Mouse (Mus musculus) limb, embryonic 14.5 days (tissue): ENCODE measurements around the gene Ociad1. TPM values are rescaled to one million over a fixed set of nuclear protein-coding genes. Genes with fewer than 3 reads are reported as not detected.

ENCODE experiments used
- ATAC-seq: fragments of 200-750 bp; cut with Nextera tagmentation; 2 replicates; pipeline ENCODE4 v1.8.0; 2017; ENCODE audit warnings: low read depth, moderate number of reproducible peaks, moderate TSS enrichment; ENCODE audit not compliant: low FRiP score
- DNase-seq: peaks from one replicate; pipeline ENCODE4 v3.0.0-alpha.2; 2015; ENCODE audit warnings: low spot score
- H3K27ac ChIP-seq: fragments of 300-500 bp; sonication (generic); replicated peaks from 2 replicates; pipeline ENCODE4 v1.5.1; 2014; ENCODE audit warnings: low read depth, mild to moderate bottlenecking, low read length, moderate library complexity, mixed read lengths
- H3K27me3 ChIP-seq: fragments of 300-500 bp; sonication (generic); 2 replicates; pipeline ENCODE4 v1.6.1; 2014; ENCODE audit warnings: low read length, mixed read lengths; ENCODE audit not compliant: control insufficient read depth, insufficient read depth
- H3K36me3 ChIP-seq: fragments of 300-500 bp; sonication (generic); 2 replicates; pipeline ENCODE4 v1.6.1; 2014; ENCODE audit warnings: mild to moderate bottlenecking, low read length, moderate library complexity, mixed read lengths; ENCODE audit not compliant: control insufficient read depth, insufficient read depth
- H3K4me1 ChIP-seq: fragments of 300-500 bp; sonication (generic); 2 replicates; pipeline ENCODE4 v1.6.1; 2014; ENCODE audit warnings: antibody characterized with exemption, low read length, mixed read lengths; ENCODE audit not compliant: control insufficient read depth, insufficient read depth
- H3K4me2 ChIP-seq: fragments of 300-500 bp; sonication (generic); replicated peaks from 2 replicates; pipeline ENCODE4 v1.6.1; 2014; ENCODE audit warnings: low read depth, mild to moderate bottlenecking, low read length, moderate library complexity; ENCODE audit not compliant: severe bottlenecking
- H3K4me3 ChIP-seq: fragments of 300-500 bp; sonication (generic); replicated peaks from 2 replicates; pipeline ENCODE4 v1.5.1; 2014; ENCODE audit warnings: low read length
- H3K9ac ChIP-seq: fragments of 300-500 bp; sonication (generic); 2 replicates; pipeline ENCODE4 v1.6.1; 2014; ENCODE audit warnings: mild to moderate bottlenecking, low read depth, low read length, moderate library complexity; ENCODE audit not compliant: severe bottlenecking
- H3K9me3 ChIP-seq: fragments of 300-500 bp; sonication (generic); 2 replicates; pipeline ENCODE4 v1.6.1; 2016; ENCODE audit warnings: low read length; ENCODE audit not compliant: control insufficient read depth
- POLR2A ChIP-seq: fragments of 200-500 bp; IDR thresholded peaks from 2 replicates; pipeline ENCODE4 v1.8.0; 2012; ENCODE audit warnings: inconsistent platforms, mild to moderate bottlenecking, moderate library complexity, borderline replicate concordance; ENCODE audit not compliant: insufficient read depth, insufficient read length; ENCODE audit errors: extremely low read depth
- WGBS: fragments of 180-500 bp; shearing (Covaris S2); extraction: QIAGEN DNeasy Blood & Tissue Kit; methylation state at CpG from one replicate; pipeline ENCODE4 v1.1.7; 2014; 5-methylcytosine and 5-hydroxymethylcytosine counted together
- polyA plus RNA-seq, 2 experiments: library from polyadenylated mRNA; depleted of rRNA in 1 of 2; stranded (reverse) in 1 of 2; unstranded in 1 of 2; fragments of >200 nt; fragmentation: Nextera tagmentation in 1 of 2; extraction: Ambion mirVana in 1 of 2; gene quantifications; 2 replicates each; pipeline versions ENCODE4 v1.2.1 to v1.2.3; 2012 to 2014

Ociad1 gene
- polyA plus RNA-seq, 2 experiments: 137 to 171 TPM

DNA sequence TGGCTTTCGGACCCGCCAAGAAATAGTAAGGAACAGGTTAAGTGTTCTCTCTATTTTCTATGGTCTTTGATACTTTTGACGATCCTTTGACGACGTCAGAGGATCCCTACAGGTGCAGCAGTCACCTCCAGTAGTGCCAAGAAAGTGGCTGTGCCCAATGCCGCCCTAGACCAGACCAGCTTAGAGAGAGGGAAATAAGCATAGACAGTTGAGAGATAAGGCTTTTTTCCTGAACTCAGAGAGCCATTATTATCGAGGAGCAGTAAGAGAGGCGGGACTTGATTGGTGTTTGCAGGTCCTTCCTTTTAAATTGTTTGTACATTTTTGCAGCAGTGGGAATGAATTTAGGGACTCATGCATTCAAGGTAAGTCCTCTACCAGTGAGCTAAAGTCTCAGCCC lies 34.9 kb upstream of the Ociad1 start:
- H3K4me2 ChIP-seq: peak overlapping the region; percentile 67

DNA sequence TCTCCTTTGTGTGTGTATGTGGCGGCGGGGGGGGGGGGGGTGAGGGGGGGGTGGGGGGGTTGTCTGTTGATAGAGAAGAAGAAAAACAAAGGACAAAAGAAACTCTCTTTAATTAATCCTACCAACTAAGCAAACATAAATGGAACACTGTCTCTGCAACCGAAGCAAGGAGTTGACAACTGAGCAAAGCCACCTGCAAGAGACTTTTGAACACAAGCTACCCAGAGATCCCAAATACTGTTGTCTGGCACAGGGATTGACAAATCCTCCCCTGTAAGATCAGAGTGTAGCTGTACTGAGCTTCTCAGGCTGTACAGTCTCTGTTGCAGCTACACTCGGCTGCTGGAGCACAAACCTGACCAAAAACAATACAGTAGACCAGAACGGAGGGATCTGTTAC lies 28.5 kb upstream of the Ociad1 start:
- no peaks in the 10 kb centered on the region for H3K27me3 ChIP-seq
- H3K4me1 ChIP-seq: no peaks in the 10 kb centered on the region
- no peak for TF ChIP-seq POLR2A
- no peak for ATAC-seq
- no peak overlapping the region for H3K27ac ChIP-seq
- DNase-seq: no peak
- H3K36me3 ChIP-seq: no peaks in the 10 kb centered on the region
- H3K4me3 ChIP-seq: no peak overlapping the region
- no peaks in the 10 kb centered on the region for H3K9me3 ChIP-seq
- H3K9ac ChIP-seq: no peak overlapping the region
- WGBS: 84% methylated on average over 5 of the region's 5 CpGs
- no peak overlapping the region for H3K4me2 ChIP-seq

More for the DNA sequence above, 34.9 kb upstream of the Ociad1 start:
- Histone ChIP-seq H3K36me3 (no peaks in the 10 kb centered on the region), H3K4me3 (peak overlapping the region; percentile 95; the same call in 1 of the 2 replicates), H3K9ac (no peak overlapping the region), H3K27me3 (no peaks in the 10 kb centered on the region), H3K4me1 (peaks cover 7% of the 10 kb centered on the region), H3K27ac (no peak overlapping the region), H3K9me3 (no peaks in the 10 kb centered on the region)
- no peak for ATAC-seq
- WGBS: 49% methylated on average over 8 of the region's 8 CpGs
- no peak for TF ChIP-seq POLR2A
- DNase-seq: no peak

DNA sequence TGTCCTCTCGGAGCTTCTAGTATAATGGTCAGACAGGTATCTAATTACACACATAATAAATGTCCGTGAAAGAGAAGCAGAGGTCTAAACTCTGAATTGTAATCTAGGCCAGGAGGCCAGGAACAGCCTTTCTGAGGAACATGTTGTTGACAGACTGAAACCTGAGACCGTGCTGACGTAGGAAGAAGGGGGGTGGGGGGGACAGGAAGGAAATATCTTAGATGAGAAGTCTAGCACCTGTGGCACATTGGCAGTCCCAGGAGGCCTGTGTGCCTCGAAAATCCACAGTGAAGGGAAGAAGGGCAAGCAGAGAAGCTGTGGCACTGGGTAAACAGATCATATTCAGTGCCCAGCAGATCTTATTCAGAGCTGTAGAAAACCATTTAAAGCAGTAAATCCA lies 27.1 kb upstream of the Ociad1 start:
- ATAC-seq: no peak
- DNase-seq: no peak
- no peaks in the 10 kb centered on the region for H3K27me3 ChIP-seq
- no peaks in the 10 kb centered on the region for H3K9me3 ChIP-seq
- H3K27ac ChIP-seq: no peak overlapping the region
- no peaks in the 10 kb centered on the region for H3K36me3 ChIP-seq
- TF ChIP-seq POLR2A: no peak
- no peak overlapping the region for H3K4me2 ChIP-seq
- H3K4me3 ChIP-seq: no peak overlapping the region
- no peak overlapping the region for H3K9ac ChIP-seq
- 13% methylated on average over 5 of the region's 5 CpGs for WGBS
- H3K4me1 ChIP-seq: no peaks in the 10 kb centered on the region

DNA sequence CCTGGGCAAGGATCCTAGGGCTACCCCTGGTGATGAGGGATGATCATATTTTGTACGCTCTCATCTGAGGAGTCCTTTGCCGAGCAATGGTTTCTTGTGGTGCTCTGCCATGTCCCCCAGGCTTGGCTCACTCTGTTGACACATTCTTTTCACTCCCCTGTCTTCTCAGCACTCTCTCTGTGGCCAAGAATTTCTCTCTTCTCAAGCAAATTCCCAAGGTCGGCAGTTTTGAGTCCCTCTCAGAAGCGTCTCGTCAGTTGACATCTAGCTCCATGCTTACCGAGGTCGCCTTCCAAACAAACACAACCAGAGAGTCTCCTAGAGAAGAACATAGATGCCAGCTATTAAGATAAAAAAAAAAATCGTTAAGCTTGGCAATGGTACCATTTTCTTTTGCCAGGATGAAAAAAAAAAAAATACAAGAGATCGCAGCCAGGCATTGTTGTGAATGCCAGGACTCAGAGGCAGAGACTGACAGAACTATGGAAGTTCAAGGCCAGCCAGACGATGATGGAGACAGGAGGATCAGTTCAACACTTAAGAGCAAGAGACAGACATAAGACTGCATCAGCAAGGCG lies 23.9 kb upstream of the Ociad1 start:
- no peaks in the 10 kb centered on the region for H3K36me3 ChIP-seq
- WGBS: 88% methylated on average over 11 of the region's 11 CpGs
- no peak overlapping the region for H3K27ac ChIP-seq
- H3K9me3 ChIP-seq: no peaks in the 10 kb centered on the region
- H3K27me3 ChIP-seq: no peaks in the 10 kb centered on the region
- no peak for TF ChIP-seq POLR2A
- no peak overlapping the region for H3K9ac ChIP-seq
- H3K4me2 ChIP-seq: no peak overlapping the region
- DNase-seq (no peak), ATAC-seq (no peak)
- no peak overlapping the region for H3K4me3 ChIP-seq
- no peaks in the 10 kb centered on the region for H3K4me1 ChIP-seq

DNA sequence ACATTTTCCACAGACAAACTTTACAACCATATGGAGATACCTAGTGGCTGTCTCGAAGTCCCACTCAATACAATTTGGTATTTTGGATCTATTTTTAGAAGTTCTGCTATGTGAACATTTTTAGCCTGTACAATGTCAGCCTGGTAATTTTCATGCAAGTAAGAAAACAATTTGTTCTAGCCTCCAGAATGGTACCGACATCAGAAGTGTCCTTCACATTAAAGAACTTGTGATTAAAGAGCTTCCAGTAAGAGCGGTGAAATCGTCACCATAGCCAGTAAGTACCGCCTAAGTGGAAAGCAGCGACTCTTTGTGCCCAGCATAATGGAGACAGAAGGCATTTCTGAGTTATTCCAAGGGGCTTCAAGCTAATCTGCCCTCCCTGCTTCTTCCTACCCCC lies 22.0 kb upstream of the Ociad1 start:
- TF ChIP-seq POLR2A: no peak
- WGBS: 79% methylated on average over 6 of the region's 6 CpGs
- no peak overlapping the region for H3K27ac ChIP-seq
- no peaks in the 10 kb centered on the region for H3K4me1 ChIP-seq
- H3K4me2 ChIP-seq: no peak overlapping the region
- no peaks in the 10 kb centered on the region for H3K9me3 ChIP-seq
- no peaks in the 10 kb centered on the region for H3K27me3 ChIP-seq
- H3K9ac ChIP-seq: no peak overlapping the region
- no peaks in the 10 kb centered on the region for H3K36me3 ChIP-seq
- no peak overlapping the region for H3K4me3 ChIP-seq
- no peak for ATAC-seq
- DNase-seq: no peak

DNA sequence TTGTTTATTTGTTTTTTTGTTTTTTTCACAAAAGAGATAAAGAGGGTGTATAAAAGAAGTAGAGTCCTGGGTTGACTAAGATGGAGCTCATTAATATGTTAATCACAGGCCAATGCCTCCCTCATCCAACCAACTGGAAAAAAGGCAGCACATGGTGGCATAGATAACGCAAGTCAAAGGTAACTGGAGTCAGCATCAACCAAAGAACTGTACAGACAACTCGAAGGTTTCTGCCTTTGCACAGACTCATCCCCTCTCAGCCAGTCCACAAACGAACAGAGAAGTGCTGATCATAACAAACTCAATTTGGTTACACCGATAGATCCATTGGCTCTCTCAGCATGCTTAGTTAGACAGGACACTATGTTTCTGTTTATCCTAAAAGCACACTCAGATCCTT lies 19.4 kb upstream of the Ociad1 start:
- Histone ChIP-seq H3K9me3 (no peaks in the 10 kb centered on the region), H3K4me1 (no peaks in the 10 kb centered on the region), H3K36me3 (no peaks in the 10 kb centered on the region), H3K4me2 (no peak overlapping the region), H3K27ac (no peak overlapping the region), H3K9ac (no peak overlapping the region), H3K27me3 (no peaks in the 10 kb centered on the region), H3K4me3 (no peak overlapping the region)
- TF ChIP-seq POLR2A: no peak
- WGBS: 84% methylated on average over 4 of the region's 4 CpGs
- ATAC-seq (no peak), DNase-seq (no peak)
